11 mouse cellular contexts compared by ENCODE assay signal in the genomic region with DNA sequence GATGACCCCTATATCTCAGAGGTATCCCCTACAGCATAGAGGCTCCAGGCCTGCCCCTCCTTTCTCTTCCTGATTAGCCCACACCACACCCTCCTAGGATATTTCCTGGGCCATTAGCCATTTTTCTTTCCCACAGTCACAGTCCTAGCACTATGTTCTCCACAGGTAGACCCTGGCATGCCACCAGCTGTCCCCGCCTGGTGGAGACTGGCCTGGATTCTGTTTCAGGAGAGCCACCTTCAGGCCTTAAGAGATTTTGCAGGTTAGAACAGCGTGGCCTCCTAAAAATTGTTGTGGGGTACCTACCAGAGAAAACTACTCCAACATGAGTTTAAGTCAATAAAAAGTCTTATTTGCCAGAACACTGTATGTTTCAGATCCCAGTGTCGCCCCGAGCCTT. TPM values are rescaled to one million over a fixed set of nuclear protein-coding genes. Genes with fewer than 3 reads are reported as not detected.
DNase-seq lines count a peak whose midpoint lies in the region; ATAC-seq and TF ChIP-seq lines count a peak whose summit lies in the region.
"Had no signal": no experiment of that assay in that cellular context is flagged by ENCODE, and none has a peak within 500 bp of the region (broad histone marks: within the 10 kb centered on the region; RNA-seq: fewer than 3 reads in every experiment).

No protein-coding gene starts in this region.

- H3K4me3 ChIP-seq in heart, adult 2 months = no peak overlapping the region
- no peak overlapping the region for H3K4me3 ChIP-seq in E14TG2a.4 (replicated peaks; ENCODE audit: low read length)
- H3K4me3 ChIP-seq in cortical plate, adult 2 months (ENCODE audit: insufficient read depth, low read length) = no peak overlapping the region
- no peak overlapping the region for H3K4me3 ChIP-seq in liver, postnatal 0 days (ENCODE audit: low read depth, low read length)
- H3K4me3 ChIP-seq in hindbrain, embryonic 13.5 days = no peak overlapping the region
- H3K4me3 ChIP-seq: erythroblast, embryonic 14.5 days; limb, embryonic 15.5 days had no signal

- TF ChIP-seq CTCF in heart, adult 2 months (IDR thresholded peaks at IDR 0.05) = peak; percentile 54
- TF ChIP-seq CTCF in E14TG2a.4 (conservative IDR thresholded peaks at IDR 0.05; ENCODE audit: low read length) = peak; percentile 17; the same call in 1 of the 2 replicates
- TF ChIP-seq CTCF in cortical plate, adult 2 months (IDR thresholded peaks at IDR 0.05; ENCODE audit: extremely low read depth, insufficient read depth, low read length) = peak; percentile 28; the same call in 1 of the 2 replicates
- peak; percentile 63 for TF ChIP-seq CTCF in liver, postnatal 0 days (IDR thresholded peaks at IDR 0.05; ENCODE audit: low read depth)

- DNase-seq in heart, adult 2 months = no peak
- DNase-seq in heart, adult 8-10 months (ENCODE audit: low spot score) = no peak
- peak; percentile 63 for DNase-seq in liver, postnatal 0 days
- DNase-seq in layer of hippocampus, adult 9-11 months = no peak
- DNase-seq in left cerebral cortex, postnatal 14 days (ENCODE audit: low spot score in 2 of 2) = no peak

- no peak overlapping the region for H3K9ac ChIP-seq in heart, adult 2 months (ENCODE audit: low read depth, low read length)
- no peak overlapping the region for H3K9ac ChIP-seq in liver, postnatal 0 days (replicated peaks)
- H3K9ac ChIP-seq in hindbrain, embryonic 13.5 days = no peak overlapping the region
- H3K9ac ChIP-seq: hindbrain, embryonic 14.5 days; limb, embryonic 15.5 days had no signal

- H3K27ac ChIP-seq in heart, adult 2 months = no peak overlapping the region
- H3K27ac ChIP-seq in cortical plate, adult 2 months (ENCODE audit: insufficient read depth, low read length) = no peak overlapping the region
- no peak overlapping the region for H3K27ac ChIP-seq in liver, postnatal 0 days (ENCODE audit: low read depth)
- no peak overlapping the region for H3K27ac ChIP-seq in hindbrain, embryonic 13.5 days
- H3K27ac ChIP-seq: hindbrain, embryonic 14.5 days; limb, embryonic 15.5 days had no signal

- H3K4me1 ChIP-seq in heart, adult 2 months (ENCODE audit: control insufficient read depth, insufficient read depth, low read length) = peaks cover 2% of the 10 kb centered on the region; the same call in 1 of the 2 replicates
- peaks cover 20% of the 10 kb centered on the region for H3K4me1 ChIP-seq in E14TG2a.4 (replicated peaks; ENCODE audit: low read depth, low read length)
- H3K4me1 ChIP-seq in cortical plate, adult 2 months (ENCODE audit: control insufficient read depth, insufficient read depth, low read length) = no peaks in the 10 kb centered on the region
- peaks cover 14% of the 10 kb centered on the region for H3K4me1 ChIP-seq in liver, postnatal 0 days (ENCODE audit: insufficient read depth)
- peaks cover 7% of the 10 kb centered on the region for H3K4me1 ChIP-seq in hindbrain, embryonic 13.5 days (replicated peaks)

- no peaks in the 10 kb centered on the region for H3K36me3 ChIP-seq in heart, adult 2 months (ENCODE audit: control insufficient read depth, insufficient read depth, low read length)
- H3K36me3 ChIP-seq in E14TG2a.4 (ENCODE audit: insufficient read depth, low read length) = no peaks in the 10 kb centered on the region
- no peaks in the 10 kb centered on the region for H3K36me3 ChIP-seq in liver, postnatal 0 days (replicated peaks; ENCODE audit: insufficient read depth, low read length)
- H3K36me3 ChIP-seq in hindbrain, embryonic 13.5 days = no peaks in the 10 kb centered on the region
- H3K36me3 ChIP-seq: limb, embryonic 15.5 days had no signal

- no peak overlapping the region for H3K4me2 ChIP-seq in liver, postnatal 0 days (ENCODE audit: low read depth, low read length)
- H3K4me2 ChIP-seq in hindbrain, embryonic 13.5 days = no peak overlapping the region
- H3K4me2 ChIP-seq: hindbrain, embryonic 14.5 days; limb, embryonic 15.5 days had no signal

- 64% methylated on average over 4 of the region's 4 CpGs for WGBS in heart, adult 2 months
- WGBS in liver, postnatal 0 days (ENCODE audit: insufficient replicate concordance) = 50% methylated on average over 4 of the region's 4 CpGs
- 65% methylated on average over 4 of the region's 4 CpGs for WGBS in hindbrain, embryonic 13.5 days

- intact Hi-C loops in heart, adult 2 months (cut with DNase I) = no loop called here
- intact Hi-C loops in left cerebral cortex, postnatal 14 days (cut with DNase I) = no loop called here

- no peak for TF ChIP-seq EP300 in heart, adult 2 months (IDR thresholded peaks at IDR 0.05; ENCODE audit: insufficient read depth, low read depth, low read length)
- no peak for TF ChIP-seq EP300 in liver, postnatal 0 days (IDR thresholded peaks at IDR 0.05; ENCODE audit: low read depth)

- H3K9me3 ChIP-seq in E14TG2a.4 (ENCODE audit: low read length) = no peaks in the 10 kb centered on the region
- no peaks in the 10 kb centered on the region for H3K9me3 ChIP-seq in liver, postnatal 0 days (ENCODE audit: low read length)
- no peaks in the 10 kb centered on the region for H3K9me3 ChIP-seq in hindbrain, embryonic 13.5 days
- H3K9me3 ChIP-seq: limb, embryonic 15.5 days had no signal

- no peak for TF ChIP-seq POLR2A in heart, adult 2 months (IDR thresholded peaks at IDR 0.05; ENCODE audit: insufficient read depth, low read depth, low read length)
- TF ChIP-seq POLR2A in cortical plate, adult 2 months (IDR thresholded peaks at IDR 0.05; ENCODE audit: extremely low read depth, insufficient read depth, low read length) = no peak

- H3K79me2 ChIP-seq in heart, adult 2 months (replicated peaks; ENCODE audit: control insufficient read depth, insufficient read depth, low read length) = no peaks in the 10 kb centered on the region

- no peaks in the 10 kb centered on the region for H3K27me3 ChIP-seq in heart, adult 2 months (ENCODE audit: control insufficient read depth, insufficient read depth, low read length)
- peaks cover 20% of the 10 kb centered on the region for H3K27me3 ChIP-seq in E14TG2a.4 (ENCODE audit: insufficient read depth, low read length)
- H3K27me3 ChIP-seq in liver, postnatal 0 days (ENCODE audit: insufficient read depth, low read length) = no peaks in the 10 kb centered on the region
- H3K27me3 ChIP-seq in hindbrain, embryonic 13.5 days = 0 out of 2 replicates have a peak, but pooled peaks cover 4% of the 10 kb centered on the region
- H3K27me3 ChIP-seq: limb, embryonic 15.5 days had no signal

- peak; percentile 43 for ATAC-seq in liver, postnatal 0 days
- ATAC-seq in hindbrain, embryonic 13.5 days (ENCODE audit: low FRiP score) = no peak

RNA-seq across cellular contexts. Expression of gene Slc25a10, which starts 15.3 kb away (rescaled TPM):
- total RNA-seq in heart, adult 2 months (2021) = 10 to 100 TPM; 14.1 to 14.6 TPM
- 32.6 and 40.9 TPM in 2 replicates for polyA plus RNA-seq in heart, adult 2 months (2012; rRNA removed)
- total RNA-seq in heart, adult 8-10 months (2022) = 10 to 100 TPM; 13.7 to 19.4 (median 16.0) TPM
- 29.0 and 30.0 TPM in 2 replicates for polyA plus RNA-seq in cortical plate, adult 2 months (2012; rRNA removed)
- polyA plus RNA-seq in liver, postnatal 0 days (2015; fragmentation: Nextera tagmentation; extraction: Ambion mirVana) = 96.7 and 99.7 TPM in 2 replicates
- 32.0 and 32.8 TPM in 2 replicates for polyA plus RNA-seq in hindbrain, embryonic 13.5 days (2015; fragmentation: Nextera tagmentation; extraction: Ambion mirVana)
- 10 to 100 TPM; 19.2 to 22.3 TPM for total RNA-seq in left cerebral cortex, postnatal 14 days (2021)

RNA-seq across cellular contexts. Expression of gene Mrpl12, which starts 22.5 kb away (rescaled TPM):
- 100 to 1,000 TPM; 207 to 232 TPM for total RNA-seq in heart, adult 2 months (2021)
- polyA plus RNA-seq in heart, adult 2 months (2012; rRNA removed) = 199 and 200 TPM in 2 replicates
- total RNA-seq in heart, adult 8-10 months (2022) = 100 to 1,000 TPM; 233 to 251 (median 242) TPM
- 96.3 and 96.6 TPM in 2 replicates for polyA plus RNA-seq in cortical plate, adult 2 months (2012; rRNA removed)
- 133 and 139 TPM in 2 replicates for polyA plus RNA-seq in liver, postnatal 0 days (2015; fragmentation: Nextera tagmentation; extraction: Ambion mirVana)
- polyA plus RNA-seq in hindbrain, embryonic 13.5 days (2015; fragmentation: Nextera tagmentation; extraction: Ambion mirVana) = 108 TPM in 2 replicates
- 10 to 100 TPM; 74.6 to 78.2 TPM for total RNA-seq in left cerebral cortex, postnatal 14 days (2021)

RNA-seq across cellular contexts. Expression of gene Gcgr, which starts 23.6 kb away (rescaled TPM):
- under 1 TPM; 0.68 to 0.73 TPM for total RNA-seq in heart, adult 2 months (2021)
- 2.1 and 2.3 TPM in 2 replicates for polyA plus RNA-seq in heart, adult 2 months (2012; rRNA removed)
- 1 to 10 TPM in 1 of 4 experiments, under 1 TPM in 3; 0.69 to 1.0 (median 0.78) TPM for total RNA-seq in heart, adult 8-10 months (2022)
- 0.13 TPM in 2 replicates for polyA plus RNA-seq in cortical plate, adult 2 months (2012; rRNA removed)
- 58.5 and 66.9 TPM in 2 replicates for polyA plus RNA-seq in liver, postnatal 0 days (2015; fragmentation: Nextera tagmentation; extraction: Ambion mirVana)
- polyA plus RNA-seq in hindbrain, embryonic 13.5 days (2015; fragmentation: Nextera tagmentation; extraction: Ambion mirVana) = 0.19 and 0.30 TPM in 2 replicates
- under 1 TPM; 0.17 to 0.18 TPM for total RNA-seq in left cerebral cortex, postnatal 14 days (2021)

RNA-seq across cellular contexts. Expression of gene Arl16, which starts 39.5 kb away (rescaled TPM):
- 10 to 100 TPM in 1 of 2 experiments, 1 to 10 TPM in 1; 9.1 to 10.8 TPM for total RNA-seq in heart, adult 2 months (2021)
- polyA plus RNA-seq in heart, adult 2 months (2012; rRNA removed) = 13.6 and 17.1 TPM in 2 replicates
- total RNA-seq in heart, adult 8-10 months (2022) = 10 to 100 TPM; 10.7 to 12.1 (median 11.8) TPM
- 46.0 and 46.2 TPM in 2 replicates for polyA plus RNA-seq in cortical plate, adult 2 months (2012; rRNA removed)
- 11.9 and 13.5 TPM in 2 replicates for polyA plus RNA-seq in liver, postnatal 0 days (2015; fragmentation: Nextera tagmentation; extraction: Ambion mirVana)
- 58.9 and 63.2 TPM in 2 replicates for polyA plus RNA-seq in hindbrain, embryonic 13.5 days (2015; fragmentation: Nextera tagmentation; extraction: Ambion mirVana)
- 10 to 100 TPM; 59.5 to 60.1 TPM for total RNA-seq in left cerebral cortex, postnatal 14 days (2021)

RNA-seq across cellular contexts. Expression of gene Mcrip1, which starts 42.6 kb away (rescaled TPM):
- 10 to 100 TPM; 38.5 to 43.9 TPM for total RNA-seq in heart, adult 2 months (2021)
- polyA plus RNA-seq in heart, adult 2 months (2012; rRNA removed) = 84.9 and 97.4 TPM in 2 replicates
- 10 to 100 TPM; 37.5 to 41.0 (median 38.5) TPM for total RNA-seq in heart, adult 8-10 months (2022)
- 158 and 160 TPM in 2 replicates for polyA plus RNA-seq in cortical plate, adult 2 months (2012; rRNA removed)
- polyA plus RNA-seq in liver, postnatal 0 days (2015; fragmentation: Nextera tagmentation; extraction: Ambion mirVana) = 59.2 and 61.0 TPM in 2 replicates
- polyA plus RNA-seq in hindbrain, embryonic 13.5 days (2015; fragmentation: Nextera tagmentation; extraction: Ambion mirVana) = 234 and 241 TPM in 2 replicates
- total RNA-seq in left cerebral cortex, postnatal 14 days (2021) = 100 to 1,000 TPM in 1 of 2 experiments, 10 to 100 TPM in 1; 95.9 to 101 TPM

Comparison
In these comparisons a context has a peak if more than half of its experiments do, and no peak if none do; other contexts are left out.
1. RNA of gene Gcgr, which starts 23.6 kb away (polyA plus RNA-seq): 58.5 to 66.9 TPM in liver, postnatal 0 days; 2.1 to 2.3 TPM in heart, adult 2 months, 0.19 to 0.30 TPM in hindbrain, embryonic 13.5 days and 0.13 TPM in cortical plate, adult 2 months; every median in the first group is over 10 times any median in the second.
2. Peak in every context shown above with its lines, with median percentiles within 50 percentile points of each other: CTCF ChIP-seq.